Mouse (Mus musculus): ENCODE measurements at regions not wholly inside any gene's neighbourhood (a gene's known extent, or its start where the extent isn't known, plus 50 kb on each side); places are given as distances from the start of the nearest gene placed in this dataset.

DNA sequence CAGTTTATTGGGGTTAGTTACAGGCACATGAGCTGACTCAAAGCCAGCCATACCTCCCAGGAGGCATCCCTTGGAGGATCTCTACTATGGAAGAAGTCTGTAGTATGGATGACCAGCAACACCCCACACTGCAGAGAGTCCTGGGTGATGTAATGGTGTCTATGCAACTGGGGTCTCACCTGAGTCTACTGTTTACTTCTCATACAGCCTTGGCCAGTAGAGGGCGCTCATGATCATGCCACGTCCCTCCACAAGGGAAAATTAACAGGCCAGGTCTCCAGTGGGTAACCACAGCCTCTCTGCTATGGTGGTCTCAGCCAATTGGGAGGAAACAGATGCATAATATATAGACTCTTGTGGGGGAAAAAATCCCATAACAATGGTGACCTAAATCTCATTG is 111.7 kb downstream of the Cdh26 start:
- DNase-seq (ENCODE audit: low read depth, low spot score): no peak

GRCm38 (mm10) chr2:178544411-178544810 is 114.1 kb downstream of the Cdh26 start:
- DNase-seq (ENCODE audit: low read depth, low spot score): no peak

- DNase-seq (ENCODE audit: low read depth, low spot score): no peak
These were observed 115.4 kb downstream of the Cdh26 start for GRCm38 (mm10) chr2:178545601-178546352.

- DNase-seq (ENCODE audit: low read depth, low spot score): no peak
These were observed 116.0 kb downstream of the Cdh26 start for GRCm38 (mm10) chr2:178546353-178546720.

DNA sequence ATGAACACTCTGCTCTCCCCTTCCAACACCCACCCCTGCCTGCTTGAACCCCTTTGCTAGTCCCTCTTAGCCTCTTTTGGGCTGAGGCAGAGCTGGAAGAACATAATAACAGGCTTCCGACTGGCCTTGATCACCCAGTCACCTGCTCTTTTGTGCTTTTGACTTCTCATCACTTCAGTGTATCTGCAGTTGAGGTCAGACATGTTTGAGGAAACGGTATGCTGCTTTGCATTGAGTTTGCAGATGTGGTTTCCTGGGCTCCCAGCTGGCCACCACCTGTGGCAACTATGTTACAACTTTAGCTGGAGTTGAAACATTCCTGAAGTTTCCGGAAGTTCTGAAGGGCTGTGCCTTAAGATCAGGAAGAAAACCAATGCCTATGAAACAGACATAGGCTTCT is 116.6 kb downstream of the Cdh26 start:
- DNase-seq (ENCODE audit: low read depth, low spot score): no peak

DNA sequence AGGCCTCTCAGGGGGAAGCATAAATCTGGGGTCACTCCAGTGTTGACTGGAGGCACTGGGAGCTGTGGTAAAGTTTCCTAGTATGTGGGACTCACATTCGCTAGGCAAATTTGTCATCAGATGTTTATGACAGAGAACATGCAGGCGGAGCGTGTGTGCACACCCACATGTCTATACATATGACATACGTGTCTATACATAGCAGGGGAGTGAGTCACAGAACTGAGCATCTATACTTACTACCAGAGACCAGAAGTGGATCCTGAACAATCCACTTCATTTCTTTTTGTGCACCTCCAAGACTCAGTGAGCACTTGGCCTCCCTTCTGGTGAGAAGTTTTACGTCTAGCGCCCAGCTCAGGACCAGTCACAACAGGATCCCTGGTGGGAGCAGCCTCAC is 118.6 kb downstream of the Cdh26 start:
- no peak for DNase-seq (ENCODE audit: low read depth, low spot score)

- no peak for DNase-seq (ENCODE audit: low read depth, low spot score)
These were observed 123.4 kb downstream of the Cdh26 start for GRCm38 (mm10) chr2:178553736-178554135.

DNA sequence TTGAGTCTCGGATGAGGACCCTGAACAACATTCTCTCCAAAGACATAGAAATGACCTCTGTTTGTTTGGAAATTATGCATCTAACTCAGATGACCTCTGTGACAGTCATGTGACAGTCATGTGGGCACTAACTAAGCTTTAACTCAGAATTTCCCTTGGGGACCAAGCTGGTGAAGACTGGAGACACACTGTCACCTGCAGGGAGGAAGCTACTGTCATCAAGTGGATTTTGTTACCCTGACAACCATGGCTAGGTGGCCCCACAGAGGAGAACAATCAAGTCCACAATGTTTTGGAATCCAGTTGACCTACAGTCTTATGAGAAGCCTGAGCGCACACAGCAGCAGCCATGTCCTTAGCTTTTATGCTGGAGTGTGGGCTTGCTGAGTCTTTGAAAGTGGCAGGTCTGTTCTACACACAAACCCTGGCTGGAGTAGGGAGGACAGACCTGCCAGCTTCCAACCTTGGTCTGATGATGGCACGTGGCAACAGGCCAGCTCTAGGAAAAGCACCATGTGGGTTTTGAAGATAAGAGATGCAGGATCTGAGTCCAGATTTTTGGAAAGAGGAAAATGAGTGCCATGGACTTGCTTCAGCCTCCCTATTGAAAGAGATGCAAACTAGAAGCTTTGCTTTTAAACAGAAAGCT is 125.5 kb downstream of the Cdh26 start:
- no peak for DNase-seq (ENCODE audit: low read depth, low spot score)

- no peak for DNase-seq (ENCODE audit: low read depth, low spot score)
These were observed 127.6 kb downstream of the Cdh26 start for GRCm38 (mm10) chr2:178557934-178558333.

DNA sequence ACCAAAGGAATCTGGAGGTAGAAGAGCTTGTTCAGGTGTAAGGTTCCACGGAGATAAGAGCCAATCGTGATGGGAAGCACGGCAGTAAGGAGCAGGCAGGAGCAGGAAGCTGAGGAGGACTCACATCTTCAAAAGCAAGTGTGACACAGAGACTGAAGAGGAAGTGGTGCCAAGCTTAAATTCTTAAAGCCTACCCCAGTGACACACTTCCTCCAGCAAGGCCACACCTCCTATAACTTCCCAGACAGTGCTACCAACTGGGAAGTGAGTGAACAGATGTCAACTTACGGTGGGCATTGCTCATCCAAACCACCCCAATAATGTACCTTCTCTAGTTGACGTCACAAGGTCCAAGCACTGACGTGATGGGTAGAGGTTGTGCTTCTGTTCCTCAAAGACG is 133.0 kb downstream of the Cdh26 start:
- no peak for DNase-seq (ENCODE audit: low read depth, low spot score)

GRCm38 (mm10) chr2:178565368-178565818 is 135.1 kb downstream of the Cdh26 start:
- no peak for DNase-seq (ENCODE audit: low read depth, low spot score)

GRCm38 (mm10) chr2:178567493-178567892 is 137.2 kb downstream of the Cdh26 start:
- DNase-seq (ENCODE audit: low read depth, low spot score): no peak

DNA sequence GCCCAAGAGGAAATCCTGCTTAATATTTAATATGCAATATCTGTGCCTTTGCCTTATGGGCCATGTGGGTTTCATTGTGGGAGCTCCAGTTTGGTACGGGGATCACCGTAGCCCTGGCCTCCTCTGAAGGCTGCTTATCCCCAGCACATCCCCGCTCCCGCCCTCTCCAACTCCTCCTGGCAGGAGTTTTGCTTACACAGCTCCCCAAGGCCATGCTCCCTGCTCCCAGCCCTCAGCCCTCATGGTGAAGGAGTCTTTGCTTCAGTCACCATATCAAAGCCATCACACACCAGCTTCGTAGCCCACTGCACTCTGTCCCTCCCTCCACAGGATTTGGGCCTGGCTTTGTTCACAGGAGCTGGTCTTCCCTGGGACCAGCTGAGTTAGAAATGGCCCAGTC is 142.0 kb downstream of the Cdh26 start:
- DNase-seq (ENCODE audit: low read depth, low spot score): no peak

DNA sequence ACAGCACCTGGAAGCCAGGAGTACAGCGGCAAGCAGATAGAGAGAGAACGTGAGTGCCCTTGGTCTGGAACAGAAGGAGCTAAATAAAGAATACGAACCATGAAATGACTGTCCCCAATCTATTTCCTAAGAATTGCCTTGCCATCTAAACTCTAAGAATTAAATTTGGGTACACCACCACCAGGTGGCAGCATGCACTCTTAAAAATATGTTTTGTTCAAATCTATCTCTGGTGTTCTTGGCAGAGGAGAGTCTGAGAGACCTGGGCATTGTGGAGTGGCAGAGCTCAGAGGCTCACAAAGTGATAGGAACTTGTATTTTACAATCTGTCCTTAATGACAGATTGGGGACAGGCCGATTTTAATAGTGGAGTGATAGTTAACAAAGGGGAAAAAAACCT is 144.5 kb downstream of the Cdh26 start:
- no peak for DNase-seq (ENCODE audit: low read depth, low spot score)

- no peak for DNase-seq (ENCODE audit: low read depth, low spot score)
These were observed 145.1 kb downstream of the Cdh26 start for GRCm38 (mm10) chr2:178575403-178575802.

GRCm38 (mm10) chr2:178576067-178576466 is 145.7 kb downstream of the Cdh26 start:
- DNase-seq (ENCODE audit: low read depth, low spot score): no peak

- no peak for DNase-seq (ENCODE audit: low read depth, low spot score)
These were observed 149.2 kb downstream of the Cdh26 start for GRCm38 (mm10) chr2:178579571-178579970.

DNA sequence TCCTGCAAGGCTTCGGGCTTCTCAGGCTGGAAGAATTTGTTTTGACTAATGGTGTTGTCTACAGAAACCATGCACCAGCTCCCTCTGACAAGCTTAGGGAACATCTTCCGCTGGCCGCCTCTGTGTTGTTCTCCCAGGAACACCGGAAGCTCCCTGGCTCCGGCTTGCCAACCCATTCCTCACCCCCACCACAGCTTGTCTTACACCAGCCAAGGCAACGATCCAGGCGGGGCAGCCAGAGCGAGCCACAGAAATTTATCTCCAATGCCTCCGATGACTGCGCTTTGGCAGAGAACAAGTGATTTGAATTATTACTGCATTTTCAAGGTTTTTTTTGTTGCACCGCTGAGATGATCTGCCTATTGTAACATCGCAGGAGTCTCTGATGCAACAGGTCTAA is 151.0 kb downstream of the Cdh26 start:
- no peak for DNase-seq (ENCODE audit: low read depth, low spot score)

GRCm38 (mm10) chr2:178584970-178585566 is 154.7 kb downstream of the Cdh26 start:
- no peak for DNase-seq (ENCODE audit: low read depth, low spot score)

GRCm38 (mm10) chr2:178587134-178587636 is 156.9 kb downstream of the Cdh26 start:
- DNase-seq (ENCODE audit: low read depth, low spot score): no peak

GRCm38 (mm10) chr2:178593743-178594142 is 163.4 kb downstream of the Cdh26 start:
- DNase-seq (ENCODE audit: low read depth, low spot score): no peak

GRCm38 (mm10) chr2:178594177-178594576 is 163.8 kb downstream of the Cdh26 start:
- DNase-seq (ENCODE audit: low read depth, low spot score): no peak
